Mouse (Mus musculus): ENCODE measurements around the gene Prdx5.
"Not testable (repeated sequence)": the region's sequence is repeated elsewhere in the genome, so short reads cannot be mapped to it uniquely, and the experiment has no call there.

Prdx5 gene

GRCm38 (mm10) chr19:6915276-6915675, 5.4 kb upstream of the Prdx5 start:
- DNase-seq, result no peak

GRCm38 (mm10) chr19:6914540-6914939, 4.6 kb upstream of the Prdx5 start:
- DNase-seq, result no peak

GRCm38 (mm10) chr19:6913991-6914390, 4.1 kb upstream of the Prdx5 start:
- DNase-seq, result peak in 1 of 2 experiments; percentile 13

- peak in 1 of 2 experiments; percentile 22 for DNase-seq
Measured at GRCm38 (mm10) chr19:6913036-6913435, 3.1 kb upstream of the Prdx5 start.

- DNase-seq, result peak in 1 of 2 experiments; percentile 23
Measured at GRCm38 (mm10) chr19:6912205-6912970, 2.5 kb upstream of the Prdx5 start.

- peak in 1 of 2 experiments; percentile 32 for DNase-seq
Measured at GRCm38 (mm10) chr19:6911101-6912074, 1.5 kb upstream of the Prdx5 start.

- peak; percentile 52 to 74 for DNase-seq
Measured at GRCm38 (mm10) chr19:6910306-6910705, 400 bp upstream of the Prdx5 start.

- no peak for DNase-seq
Measured at GRCm38 (mm10) chr19:6909021-6909420, 885 bp downstream of the Prdx5 start.

- DNase-seq, result no peak
Measured at GRCm38 (mm10) chr19:6907811-6908540, 1.9 kb downstream of the Prdx5 start.

GRCm38 (mm10) chr19:6907094-6907493, 2.8 kb downstream of the Prdx5 start:
- no peak for DNase-seq

- peak in 1 of 2 experiments; percentile 16 for DNase-seq
Measured at GRCm38 (mm10) chr19:6906199-6906598, 3.7 kb downstream of the Prdx5 start.

- no peak for DNase-seq
Measured at GRCm38 (mm10) chr19:6905498-6906159, 4.3 kb downstream of the Prdx5 start.

- no peak for DNase-seq
Measured at GRCm38 (mm10) chr19:6904846-6905245, 5.1 kb downstream of the Prdx5 start.

- DNase-seq, result no peak
Measured at GRCm38 (mm10) chr19:6903031-6903430, 6.9 kb downstream of the Prdx5 start.

GRCm38 (mm10) chr19:6899641-6900040, 10.3 kb downstream of the Prdx5 start:
- no peak for DNase-seq

GRCm38 (mm10) chr19:6895608-6896305, 14.1 kb downstream of the Prdx5 start:
- not testable (repeated sequence) for DNase-seq

GRCm38 (mm10) chr19:6893731-6894451, 16.0 kb downstream of the Prdx5 start:
- no peak for DNase-seq

- DNase-seq, result no peak
Measured at GRCm38 (mm10) chr19:6892512-6892911, 17.4 kb downstream of the Prdx5 start.

GRCm38 (mm10) chr19:6877965-6878364, 31.9 kb downstream of the Prdx5 start:
- DNase-seq, result no peak

- no peak for DNase-seq
Measured at GRCm38 (mm10) chr19:6876799-6877198, 33.1 kb downstream of the Prdx5 start.

GRCm38 (mm10) chr19:6875834-6876233, 34.1 kb downstream of the Prdx5 start:
- no peak for DNase-seq
